ENCODE assay signal across 7 mouse cellular contexts in the genomic region with DNA sequence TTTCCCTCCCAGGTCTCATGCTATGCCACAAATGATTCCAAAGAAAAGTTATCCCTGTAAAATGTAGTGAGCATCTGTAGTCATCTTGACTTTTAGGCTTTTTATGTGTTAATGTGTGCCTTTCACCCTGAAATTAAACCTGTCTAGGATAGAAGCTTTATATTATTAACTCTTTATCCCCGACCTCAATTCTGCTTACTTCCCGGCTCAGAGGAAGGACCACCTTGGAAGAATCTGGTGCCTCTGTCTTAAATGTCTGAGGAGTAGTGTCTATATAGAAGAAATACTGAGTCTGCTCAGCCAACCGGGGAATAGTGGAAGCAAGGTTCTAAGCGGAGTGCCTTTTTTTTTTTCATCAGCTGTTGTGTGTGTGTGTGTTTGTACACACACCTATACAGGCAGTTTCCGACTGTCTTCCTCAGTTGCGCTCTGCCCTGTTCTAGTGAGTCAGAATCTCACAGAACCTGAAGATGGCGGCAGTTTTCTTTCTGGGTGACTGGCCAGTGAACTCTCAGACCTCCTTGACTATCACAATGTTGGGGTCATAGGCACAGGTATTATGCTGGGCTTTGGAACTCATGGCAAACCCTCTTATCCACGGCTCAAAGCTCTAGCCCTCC. TPM values are rescaled to one million over a fixed set of nuclear protein-coding genes. Genes with fewer than 3 reads are reported as not detected.
DNase-seq lines count a peak whose midpoint lies in the region; ATAC-seq and TF ChIP-seq lines count a peak whose summit lies in the region.

No protein-coding gene starts in this region.

- no peaks in the 10 kb centered on the region for H3K9me3 ChIP-seq in forebrain, embryonic 13.5 days (replicated peaks)
- H3K9me3 ChIP-seq in liver, embryonic 15.5 days (replicated peaks): no peaks in the 10 kb centered on the region

- peak overlapping the region; percentile 78 for H3K4me2 ChIP-seq in forebrain, embryonic 13.5 days
- H3K4me2 ChIP-seq in liver, embryonic 15.5 days: peak overlapping the region; percentile 99

- no peak for TF ChIP-seq POLR2A in thymus, adult 2 months (IDR thresholded peaks at IDR 0.05; ENCODE audit: control insufficient read depth, extremely low read depth, insufficient read depth, low read length, poor library complexity)

- H3K27me3 ChIP-seq in thymus, adult 2 months (ENCODE audit: control insufficient read depth, insufficient read depth, low read length): no peaks in the 10 kb centered on the region
- no peaks in the 10 kb centered on the region for H3K27me3 ChIP-seq in forebrain, embryonic 13.5 days
- no peaks in the 10 kb centered on the region for H3K27me3 ChIP-seq in liver, embryonic 15.5 days

- 72% methylated on average over 8 of the region's 8 CpGs for WGBS in thymus, adult 2 months
- 25% methylated on average over 8 of the region's 8 CpGs for WGBS in forebrain, embryonic 13.5 days
- WGBS in liver, embryonic 15.5 days (ENCODE audit: insufficient replicate concordance): 50% methylated on average over 8 of the region's 8 CpGs

- ATAC-seq in forebrain, embryonic 13.5 days: no peak
- ATAC-seq in liver, embryonic 15.5 days (ENCODE audit: insufficient read depth): no peak

- peak overlapping the region; percentile 92; the same call in 1 of the 2 replicates for H3K4me3 ChIP-seq in thymus, adult 2 months (ENCODE audit: control insufficient read depth, insufficient read depth, low read length)
- H3K4me3 ChIP-seq in forebrain, embryonic 13.5 days: peak overlapping the region; percentile 89
- H3K4me3 ChIP-seq in liver, embryonic 15.5 days (replicated peaks): peak overlapping the region; percentile 81

- H3K4me1 ChIP-seq in thymus, adult 2 months (replicated peaks; ENCODE audit: control insufficient read depth, insufficient read depth, low read length): peaks cover 8% of the 10 kb centered on the region
- H3K4me1 ChIP-seq in forebrain, embryonic 13.5 days: peaks cover 35% of the 10 kb centered on the region
- peaks cover 31% of the 10 kb centered on the region for H3K4me1 ChIP-seq in liver, embryonic 15.5 days (replicated peaks)

- H3K9ac ChIP-seq in forebrain, embryonic 13.5 days: peak overlapping the region; percentile 95
- H3K9ac ChIP-seq in liver, embryonic 15.5 days: peak overlapping the region; percentile 82

- H3K36me3 ChIP-seq in thymus, adult 2 months (ENCODE audit: control insufficient read depth, insufficient read depth, low read length): no peaks in the 10 kb centered on the region
- peaks cover 7% of the 10 kb centered on the region for H3K36me3 ChIP-seq in forebrain, embryonic 13.5 days (ENCODE audit: poor library complexity, severe bottlenecking)
- 0 out of 2 replicates have a peak, but pooled peaks cover 3% of the 10 kb centered on the region for H3K36me3 ChIP-seq in liver, embryonic 15.5 days (replicated peaks)

- TF ChIP-seq CTCF in thymus, adult 2 months (IDR thresholded peaks at IDR 0.05; ENCODE audit: borderline replicate concordance, control insufficient read depth, extremely low read depth, insufficient read depth, low read length, poor library complexity): no peak

- no peak overlapping the region for H3K27ac ChIP-seq in thymus, adult 2 months (ENCODE audit: control insufficient read depth, insufficient read depth, low read length)
- no peak overlapping the region; the same call in 1 of the 2 replicates for H3K27ac ChIP-seq in forebrain, embryonic 13.5 days
- no peak overlapping the region; the same call in 1 of the 2 replicates for H3K27ac ChIP-seq in liver, embryonic 15.5 days (replicated peaks)

- DNase-seq in thymus, adult 2 months: no peak
- DNase-seq in thymus, postnatal 10 days (ENCODE audit: low spot score in 2 of 2): no peak
- DNase-seq in ovary, adult 18-20 months (ENCODE audit: low spot score): no peak
- DNase-seq in layer of hippocampus, adult 8-10 months (ENCODE audit: low spot score in 2 of 2): no peak
- no peak for DNase-seq in thymus, postnatal 0 days (ENCODE audit: low spot score)

RNA-seq across cellular contexts. Expression of gene Tdp1, which starts 1.1 kb away (rescaled TPM):
- polyA plus RNA-seq in thymus, adult 2 months (2012; rRNA removed): 33.9 and 39.9 TPM in 2 replicates
- 76.4 and 80.9 TPM in 2 replicates for polyA plus RNA-seq in forebrain, embryonic 13.5 days (2015; fragmentation: Nextera tagmentation; extraction: Ambion mirVana)
- polyA plus RNA-seq in liver, embryonic 15.5 days (2015; fragmentation: Nextera tagmentation; extraction: Ambion mirVana): 22.8 and 23.3 TPM in 2 replicates
- 10 to 100 TPM; 24.2 to 29.4 (median 25.9) TPM for total RNA-seq in layer of hippocampus, adult 8-10 months (2022)
- 49.9 and 55.7 TPM in 2 replicates for polyA plus RNA-seq in thymus, postnatal 0 days (2015; fragmentation: Nextera tagmentation; extraction: Ambion mirVana)

RNA-seq across cellular contexts. Expression of gene Efcab11, which starts 1.2 kb away (rescaled TPM):
- 2.2 and 2.4 TPM in 2 replicates for polyA plus RNA-seq in thymus, adult 2 months (2012; rRNA removed)
- 15.3 and 18.3 TPM in 2 replicates for polyA plus RNA-seq in forebrain, embryonic 13.5 days (2015; fragmentation: Nextera tagmentation; extraction: Ambion mirVana)
- 4.4 and 5.4 TPM in 2 replicates for polyA plus RNA-seq in liver, embryonic 15.5 days (2015; fragmentation: Nextera tagmentation; extraction: Ambion mirVana)
- under 1 TPM; 0.18 to 0.49 (median 0.43) TPM for total RNA-seq in layer of hippocampus, adult 8-10 months (2022)
- 9.6 and 10.0 TPM in 2 replicates for polyA plus RNA-seq in thymus, postnatal 0 days (2015; fragmentation: Nextera tagmentation; extraction: Ambion mirVana)
